Mouse (Mus musculus) CH12.LX (cell line): ENCODE results near the gene Fbxo44. TPM values are rescaled to one million over a fixed set of nuclear protein-coding genes. Genes with fewer than 3 reads are reported as not detected.

Source experiments
- DNase-seq: peaks from one replicate; pipeline ENCODE4 v3.0.0-alpha.2; 2013; ENCODE audit errors: extremely low read depth
- H3K27ac ChIP-seq: 2 replicates; pipeline ENCODE4 v1.5.1; 2012; ENCODE audit warnings: low read depth, mild to moderate bottlenecking, control low read depth, moderate library complexity; ENCODE audit not compliant: insufficient read depth
- H3K27me3 ChIP-seq: replicated peaks from 2 replicates; pipeline ENCODE3; 2012; ENCODE audit warnings: inconsistent platforms
- H3K36me3 ChIP-seq, 2 experiments: replicated peaks in 1 of 2; 2 replicates each; pipeline versions ENCODE3 to v1.6.1; 2012; ENCODE audit warnings: inconsistent platforms in 1 of 2, low read length in 1 of 2, mild to moderate bottlenecking in 1 of 2, mixed read lengths in 1 of 2, moderate library complexity in 1 of 2; ENCODE audit not compliant: control insufficient read depth in 1 of 2, insufficient read depth in 1 of 2
- H3K4me1 ChIP-seq, 2 experiments: 2 replicates each; pipeline ENCODE4 v1.6.1; 2012; ENCODE audit warnings: inconsistent platforms in 1 of 2, moderate library complexity in 1 of 2; ENCODE audit not compliant: insufficient read depth in 2 of 2, control insufficient read depth in 1 of 2
- H3K4me2 ChIP-seq: 2 replicates; pipeline ENCODE4 v1.6.1; 2012; ENCODE audit warnings: low read depth, mild to moderate bottlenecking, control low read depth; ENCODE audit not compliant: poor library complexity, insufficient read depth, severe bottlenecking
- H3K4me3 ChIP-seq, 3 experiments: fragments of 150-350 bp in 1 of 3; sonication (generic) in 1 of 3; replicated peaks in 1 of 3; 2 replicates each; pipeline versions ENCODE3 to v1.5.1; 2011 to 2012; ENCODE audit warnings: low read depth in 2 of 3, low read length in 2 of 3, mild to moderate bottlenecking in 2 of 3, moderate library complexity in 2 of 3, control low read depth in 1 of 3, improper control_type of control experiment in 1 of 3, inconsistent platforms in 1 of 3, mixed read lengths in 1 of 3; ENCODE audit not compliant: poor library complexity in 1 of 3
- H3K79me2 ChIP-seq: replicated peaks from 2 replicates; pipeline ENCODE4 v1.6.1; 2012; ENCODE audit warnings: mild to moderate bottlenecking, moderate library complexity; ENCODE audit not compliant: control insufficient read depth, poor library complexity, insufficient read depth, severe bottlenecking; ENCODE audit errors: extremely low read depth
- H3K9ac ChIP-seq: 2 replicates; pipeline ENCODE4 v1.6.1; 2012; ENCODE audit warnings: low read depth, mild to moderate bottlenecking, control low read depth, moderate library complexity; ENCODE audit not compliant: insufficient read depth
- H3K9me3 ChIP-seq: replicated peaks from 2 replicates; pipeline ENCODE3; 2012; ENCODE audit warnings: low read length, inconsistent platforms, mixed read lengths
- CHD2 ChIP-seq: IDR thresholded peaks from 2 replicates; pipeline ENCODE4 v1.6.1; 2011; ENCODE audit warnings: low read length, improper control_type of control experiment
- CTCF ChIP-seq, 2 experiments: IDR thresholded peaks in 1 of 2; conservative IDR thresholded peaks in 1 of 2; 2 replicates each; pipeline ENCODE4 v1.5.1; 2011 to 2012; ENCODE audit warnings: low read depth in 2 of 2, low read length in 2 of 2, improper control_type of control experiment in 1 of 2, inconsistent platforms in 1 of 2, mild to moderate bottlenecking in 1 of 2, moderate library complexity in 1 of 2
- E2F4 ChIP-seq: IDR thresholded peaks from 2 replicates; pipeline ENCODE4 v1.6.1; 2011; ENCODE audit warnings: low read depth, low read length, improper control_type of control experiment; ENCODE audit not compliant: insufficient replicate concordance
- ELF1 ChIP-seq: IDR thresholded peaks from 2 replicates; pipeline ENCODE4 v1.6.1; 2014; ENCODE audit warnings: low read depth, mild to moderate bottlenecking, inconsistent platforms, low read length, improper control_type of control experiment
- EP300 ChIP-seq: IDR thresholded peaks from 2 replicates; pipeline ENCODE4 v1.6.1; 2011; ENCODE audit warnings: low read length, improper control_type of control experiment
- ETS1 ChIP-seq: conservative IDR thresholded peaks from 2 replicates; pipeline ENCODE4 v1.6.1; 2012; ENCODE audit warnings: low read depth, mild to moderate bottlenecking, inconsistent platforms, low read length, improper control_type of control experiment, moderate library complexity
- GABPA ChIP-seq: IDR thresholded peaks from 2 replicates; pipeline ENCODE4 v1.6.1; 2012; ENCODE audit warnings: low read depth, low read length, improper control_type of control experiment, inconsistent platforms; ENCODE audit not compliant: insufficient replicate concordance
- HCFC1 ChIP-seq: IDR thresholded peaks from 2 replicates; pipeline ENCODE4 v1.6.1; 2012; ENCODE audit warnings: low read depth, mild to moderate bottlenecking, inconsistent platforms, low read length, improper control_type of control experiment
- IRF4 ChIP-seq: IDR thresholded peaks from 2 replicates; pipeline ENCODE4 v1.6.1; 2014; ENCODE audit warnings: low read depth, mild to moderate bottlenecking, inconsistent platforms, low read length, improper control_type of control experiment
- JUN ChIP-seq: IDR thresholded peaks from 2 replicates; pipeline ENCODE4 v1.6.1; 2011; ENCODE audit warnings: low read depth, mild to moderate bottlenecking, low read length, improper control_type of control experiment, moderate library complexity; ENCODE audit not compliant: insufficient read depth
- JUND ChIP-seq: conservative IDR thresholded peaks from 2 replicates; pipeline ENCODE4 v1.6.1; 2011; ENCODE audit warnings: low read depth, low read length, improper control_type of control experiment
- KAT2A ChIP-seq: IDR thresholded peaks from 2 replicates; pipeline ENCODE4 v1.6.1; 2012; ENCODE audit warnings: low read length, improper control_type of control experiment, inconsistent platforms; ENCODE audit not compliant: insufficient replicate concordance
- MAFK ChIP-seq: IDR thresholded peaks from 2 replicates; pipeline ENCODE4 v1.6.1; 2011; ENCODE audit warnings: low read length, improper control_type of control experiment; ENCODE audit not compliant: insufficient replicate concordance
- MAX ChIP-seq: IDR thresholded peaks from 2 replicates; pipeline ENCODE4 v1.6.1; 2011; ENCODE audit warnings: low read length, improper control_type of control experiment
- MAZ ChIP-seq: IDR thresholded peaks from 2 replicates; pipeline ENCODE4 v1.6.1; 2012; ENCODE audit warnings: low read depth, mild to moderate bottlenecking, inconsistent platforms, low read length, improper control_type of control experiment, moderate library complexity
- MYC ChIP-seq: IDR thresholded peaks from 2 replicates; pipeline ENCODE4 v1.6.1; 2011; ENCODE audit warnings: low read depth, mild to moderate bottlenecking, improper control_type of control experiment, low read length
- NELFE ChIP-seq: IDR thresholded peaks from 2 replicates; pipeline ENCODE4 v1.6.1; 2011; ENCODE audit warnings: low read depth, low read length, improper control_type of control experiment
- NRF1 ChIP-seq: IDR thresholded peaks from 2 replicates; pipeline ENCODE4 v1.6.1; 2014; ENCODE audit warnings: low read depth, mild to moderate bottlenecking, inconsistent platforms, low read length, improper control_type of control experiment, moderate library complexity
- PAX5 ChIP-seq: IDR thresholded peaks from 2 replicates; pipeline ENCODE4 v1.6.1; 2012; ENCODE audit warnings: low read length, inconsistent platforms, mixed read lengths
- POLR2A ChIP-seq: IDR thresholded peaks from 2 replicates; pipeline ENCODE4 v1.6.1; 2011; ENCODE audit warnings: low read depth, mild to moderate bottlenecking, improper control_type of control experiment, low read length
- POLR2AphosphoS2 ChIP-seq: IDR thresholded peaks from 2 replicates; pipeline ENCODE4 v1.6.1; 2011; ENCODE audit warnings: low read depth, low read length, improper control_type of control experiment
- RAD21 ChIP-seq: IDR thresholded peaks from 2 replicates; pipeline ENCODE4 v1.6.1; 2011; ENCODE audit warnings: low read depth, mild to moderate bottlenecking, low read length, improper control_type of control experiment, moderate library complexity
- RCOR1 ChIP-seq: conservative IDR thresholded peaks from 2 replicates; pipeline ENCODE4 v1.6.1; 2012; ENCODE audit warnings: low read depth, mild to moderate bottlenecking, inconsistent platforms, low read length, improper control_type of control experiment
- SIN3A ChIP-seq: IDR thresholded peaks from 2 replicates; pipeline ENCODE4 v1.6.1; 2012; ENCODE audit warnings: low read length, improper control_type of control experiment, inconsistent platforms
- TBP ChIP-seq: conservative IDR thresholded peaks from 2 replicates; pipeline ENCODE4 v1.6.1; 2011; ENCODE audit warnings: low read depth, low read length, improper control_type of control experiment
- TCF12 ChIP-seq: IDR thresholded peaks from 2 replicates; pipeline ENCODE4 v1.6.1; 2014; ENCODE audit warnings: low read depth, mild to moderate bottlenecking, inconsistent platforms, low read length, improper control_type of control experiment
- UBTF ChIP-seq: IDR thresholded peaks from 2 replicates; pipeline ENCODE4 v1.6.1; 2012; ENCODE audit warnings: low read depth, mild to moderate bottlenecking, inconsistent platforms, low read length, improper control_type of control experiment, moderate library complexity
- USF1 ChIP-seq: IDR thresholded peaks from 2 replicates; pipeline ENCODE4 v1.6.1; 2014; ENCODE audit warnings: low read depth, mild to moderate bottlenecking, inconsistent platforms, low read length, improper control_type of control experiment
- USF2 ChIP-seq: conservative IDR thresholded peaks from 2 replicates; pipeline ENCODE4 v1.6.1; 2011; ENCODE audit warnings: low read depth, low read length, improper control_type of control experiment
- ZC3H11A ChIP-seq: IDR thresholded peaks from 2 replicates; pipeline ENCODE4 v1.6.1; 2012; ENCODE audit warnings: low read depth, mild to moderate bottlenecking, inconsistent platforms, low read length, improper control_type of control experiment
- ZKSCAN1 ChIP-seq: IDR thresholded peaks from 2 replicates; pipeline ENCODE4 v1.6.1; 2012; ENCODE audit warnings: low read depth, inconsistent platforms, low read length, improper control_type of control experiment, borderline replicate concordance
- ZMIZ1 ChIP-seq: IDR thresholded peaks from 2 replicates; pipeline ENCODE4 v1.6.1; 2012; ENCODE audit warnings: low read depth, mild to moderate bottlenecking, inconsistent platforms, low read length, improper control_type of control experiment
- dilution Hi-C: fragments of 300-500 bp; cut with MboI; formaldehyde crosslinking; loops from 2 replicates; pipeline ENCODE4 v1.14.3; 2020; ENCODE audit warnings: low sequenced_read_pairs; ENCODE audit not compliant: extremely low pct_unique_long_range_greater_than_20kb, extremely low pct_ligation_motif_present
- in situ Hi-C: fragments of 300-500 bp; cut with MboI; formaldehyde crosslinking; loops from 3 replicates; pipeline ENCODE4 v1.14.3; 2019; ENCODE audit warnings: low sequenced_read_pairs, low pct_ligation_motif_present, low pct_unique_long_range_greater_than_20kb, mixed read lengths
- polyA plus RNA-seq: library from polyadenylated mRNA; unstranded; fragments of >175 nt; gene quantifications from 2 replicates; pipeline ENCODE4 v1.2.1, GENCODE M21; 2012; ENCODE audit warnings: low read depth; ENCODE audit not compliant: insufficient read length
- total RNA-seq, 2 experiments: library from RNA; depleted of rRNA; stranded (reverse); fragments of 300-350 nt in 1 of 2; fragments of >200 nt in 1 of 2; gene quantifications; 2 replicates each; pipeline ENCODE4 v1.2.3; 2012 to 2014

Fbxo44 gene
- total and polyA plus RNA-seq, 3 experiments = 2.1 to 10.6 (median 2.8) TPM

GRCm38 (mm10) chr4:148169586-148169985 lies 9.3 kb upstream of the Fbxo44 start:
- no peak overlapping the region for H3K9ac ChIP-seq
- H3K36me3 ChIP-seq = no peaks in the 10 kb centered on the region
- dilution Hi-C loops = no loop called here
- in situ Hi-C loops = loop anchor here (25.0 kb wide), 1 partner anchor 443 kb away; the partner anchor contains the start of gene Masp2
- no peaks in the 10 kb centered on the region for H3K9me3 ChIP-seq
- TF ChIP-seq KAT2A = no peak
- TF ChIP-seq ZMIZ1 = no peak
- no peak for TF ChIP-seq RCOR1
- TF ChIP-seq UBTF = no peak
- TF ChIP-seq MAX = no peak
- no peak for TF ChIP-seq JUND
- no peak for TF ChIP-seq EP300
- TF ChIP-seq ELF1 = no peak
- no peak for TF ChIP-seq MAFK
- no peak for TF ChIP-seq GABPA
- no peak for TF ChIP-seq JUN
- no peak overlapping the region for H3K27ac ChIP-seq
- DNase-seq = no peak
- no peaks in the 10 kb centered on the region for H3K79me2 ChIP-seq
- peaks cover 0 to 2% of the 10 kb centered on the region in 2 experiments; a peak in 1 of 4 replicates for H3K4me1 ChIP-seq
- no peak overlapping the region for H3K4me3 ChIP-seq
- no peak overlapping the region for H3K4me2 ChIP-seq
- H3K27me3 ChIP-seq = peaks cover 78% of the 10 kb centered on the region

- H3K79me2 ChIP-seq = no peaks in the 10 kb centered on the region
- no peak overlapping the region for H3K9ac ChIP-seq
- H3K36me3 ChIP-seq = no peaks in the 10 kb centered on the region
- no peaks in the 10 kb centered on the region for H3K9me3 ChIP-seq
- peaks cover 2 to 4% of the 10 kb centered on the region in 2 experiments; a peak in 2 of 4 replicates for H3K4me1 ChIP-seq
- in situ Hi-C loops = loop anchor here (25.0 kb wide), 1 partner anchor 444 kb away; the partner anchor contains the start of gene Masp2
- H3K27ac ChIP-seq = no peak overlapping the region
- peaks cover 77% of the 10 kb centered on the region for H3K27me3 ChIP-seq
- H3K4me3 ChIP-seq = no peak overlapping the region
- H3K4me2 ChIP-seq = no peak overlapping the region
- DNase-seq = peak; percentile 73
- dilution Hi-C loops = no loop called here
- TF ChIP-seq ELF1 = no peak
- TF ChIP-seq IRF4 = no peak
- no peak for TF ChIP-seq TCF12
- TF ChIP-seq EP300 = no peak
- TF ChIP-seq SIN3A = no peak
- TF ChIP-seq ETS1 = no peak
- no peak for TF ChIP-seq USF1
- TF ChIP-seq UBTF = no peak
- no peak for TF ChIP-seq HCFC1
- peak; percentile 37; the same call in 1 of the 2 replicates for TF ChIP-seq NELFE
- TF ChIP-seq MAX = peak; percentile 89
- TF ChIP-seq RCOR1 = no peak
- TF ChIP-seq MAFK = peak; percentile 79
- no peak for TF ChIP-seq TBP
- TF ChIP-seq NRF1 = no peak
- no peak for TF ChIP-seq CHD2
- no peak for TF ChIP-seq POLR2AphosphoS2
- TF ChIP-seq RAD21 = peak; percentile 52
- no peak for TF ChIP-seq KAT2A
- no peak for TF ChIP-seq JUN
- no peak for TF ChIP-seq PAX5
- no peak for TF ChIP-seq ZC3H11A
- TF ChIP-seq POLR2A = no peak
- peak; percentile 62; the same call in 1 of the 2 replicates for TF ChIP-seq MYC
- TF ChIP-seq CTCF (conservative IDR thresholded peaks at IDR 0.05 in 1 of 2, IDR thresholded peaks at IDR 0.05 in 1 of 2; ENCODE audit: low read depth in 2 of 2, low read length in 2 of 2) = peak; percentile 73 to 80; a peak in 3 of 4 replicates
- no peak for TF ChIP-seq ZKSCAN1
- TF ChIP-seq GABPA = no peak
- TF ChIP-seq E2F4 = no peak
- TF ChIP-seq MAZ = no peak
- no peak for TF ChIP-seq USF2
Measured at GRCm38 (mm10) chr4:148168287-148168686, 8.0 kb upstream of the Fbxo44 start.
